Mouse (Mus musculus) lung, postnatal 14 days (tissue): ENCODE results near the gene Tmem19.
"Not testable (repeated sequence)": the region's sequence is repeated elsewhere in the genome, so short reads cannot be mapped to it uniquely, and the experiment has no call there.

Source experiments
- DNase-seq: peaks from one replicate; pipeline ENCODE4 v3.0.0; 2021

Gene Tmem19

GRCm38 (mm10) chr10:115348131-115348530, 14.2 kb downstream of the Tmem19 start:
- no peak for DNase-seq

DNA sequence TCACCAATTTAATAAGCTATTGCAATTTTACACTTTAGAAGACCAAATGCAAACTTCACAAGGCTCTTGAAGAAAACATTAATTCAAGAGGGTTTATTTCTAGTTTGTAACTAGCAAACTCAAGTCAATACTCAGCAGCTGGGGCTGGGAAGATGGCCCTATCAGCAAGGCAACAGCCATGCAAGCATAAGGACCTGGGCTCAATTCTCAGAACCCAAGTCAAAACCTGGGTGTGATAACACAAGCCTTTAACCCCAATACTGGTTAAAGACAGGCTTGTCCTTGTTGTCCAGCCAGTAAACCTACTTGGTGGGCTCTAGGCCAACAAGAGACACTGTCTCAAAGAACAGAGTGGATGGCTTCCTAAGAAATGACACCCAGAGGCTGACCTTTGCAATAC, 15.9 kb downstream of the Tmem19 start:
- DNase-seq: no peak

DNA sequence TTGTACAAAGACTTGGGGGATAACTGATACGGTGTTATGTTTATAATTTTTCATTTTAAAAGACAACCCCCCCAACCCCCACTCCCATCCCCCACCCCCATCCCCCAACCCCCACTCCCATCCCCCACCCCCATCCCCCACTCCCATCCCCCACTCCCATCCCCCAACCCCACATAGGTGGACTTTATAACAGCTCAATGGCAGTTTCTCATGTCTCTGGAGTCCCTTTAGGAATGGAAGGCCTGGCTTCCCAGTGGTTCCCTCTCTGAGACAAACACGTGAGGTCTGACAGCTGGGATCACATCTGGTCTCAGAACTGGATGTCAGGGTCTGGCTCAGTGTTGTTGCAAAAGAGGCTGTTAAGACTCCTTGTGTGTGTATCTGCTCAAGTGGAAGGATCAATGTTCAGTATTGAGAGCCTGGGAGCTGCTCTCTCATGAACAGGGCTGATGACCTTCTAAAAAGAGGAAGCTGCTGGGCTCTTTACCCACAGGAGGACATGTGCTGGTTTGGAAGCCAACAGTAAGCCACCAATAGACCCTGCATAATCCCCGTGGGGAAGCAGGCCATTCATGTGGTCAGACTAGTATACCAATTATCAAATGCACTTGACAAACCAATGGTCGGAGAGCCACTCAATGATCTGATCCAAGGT, 19.4 kb downstream of the Tmem19 start:
- no peak for DNase-seq

DNA sequence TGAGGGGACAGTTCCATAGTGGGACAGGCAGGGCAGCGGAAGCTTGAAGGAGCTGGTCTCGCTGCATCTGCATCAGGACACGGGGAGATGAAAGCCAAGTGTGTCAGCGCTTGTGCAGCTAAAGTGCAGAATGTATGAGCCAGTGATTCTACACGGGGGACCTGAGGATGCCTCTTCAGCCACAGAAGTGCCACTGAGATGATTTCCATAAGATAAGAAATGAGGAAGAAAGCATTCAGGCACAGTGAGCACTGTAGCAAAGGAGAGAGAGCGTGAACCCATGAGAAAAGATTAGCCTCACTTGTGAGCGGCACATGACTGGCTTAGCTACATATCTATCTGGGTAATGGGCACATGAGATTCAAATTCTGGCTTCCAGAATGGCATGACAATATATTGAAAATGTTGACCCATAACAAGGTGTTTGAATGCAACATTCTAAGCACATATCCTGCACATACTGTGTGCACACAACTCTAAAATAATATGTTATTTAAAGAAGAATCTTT, 22.4 kb downstream of the Tmem19 start:
- DNase-seq: no peak

DNA sequence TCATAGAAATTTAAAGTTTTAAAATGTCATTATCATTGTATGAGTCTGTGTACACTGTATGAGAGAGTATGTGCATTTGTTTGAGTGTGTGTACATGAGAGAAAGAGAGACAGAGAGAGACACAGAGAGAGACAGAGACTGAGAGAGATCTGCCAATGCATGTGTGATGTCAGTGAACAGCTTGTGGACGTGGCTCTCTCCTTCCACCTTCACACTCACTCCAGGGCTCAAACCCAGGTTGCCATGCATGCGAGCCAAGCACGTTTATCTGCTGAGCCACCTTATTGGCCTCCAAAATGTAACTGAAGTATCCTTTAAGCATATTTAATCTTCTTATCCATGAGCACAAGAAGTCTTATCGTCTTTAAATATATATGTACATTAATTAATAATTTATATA, 25.4 kb downstream of the Tmem19 start:
- no peak for DNase-seq

GRCm38 (mm10) chr10:115333528-115333927, 28.8 kb downstream of the Tmem19 start:
- DNase-seq: no peak

GRCm38 (mm10) chr10:115332997-115333396, 29.3 kb downstream of the Tmem19 start:
- DNase-seq: no peak

- DNase-seq: no peak
These were observed 29.8 kb downstream of the Tmem19 start for GRCm38 (mm10) chr10:115332420-115332952.

DNA sequence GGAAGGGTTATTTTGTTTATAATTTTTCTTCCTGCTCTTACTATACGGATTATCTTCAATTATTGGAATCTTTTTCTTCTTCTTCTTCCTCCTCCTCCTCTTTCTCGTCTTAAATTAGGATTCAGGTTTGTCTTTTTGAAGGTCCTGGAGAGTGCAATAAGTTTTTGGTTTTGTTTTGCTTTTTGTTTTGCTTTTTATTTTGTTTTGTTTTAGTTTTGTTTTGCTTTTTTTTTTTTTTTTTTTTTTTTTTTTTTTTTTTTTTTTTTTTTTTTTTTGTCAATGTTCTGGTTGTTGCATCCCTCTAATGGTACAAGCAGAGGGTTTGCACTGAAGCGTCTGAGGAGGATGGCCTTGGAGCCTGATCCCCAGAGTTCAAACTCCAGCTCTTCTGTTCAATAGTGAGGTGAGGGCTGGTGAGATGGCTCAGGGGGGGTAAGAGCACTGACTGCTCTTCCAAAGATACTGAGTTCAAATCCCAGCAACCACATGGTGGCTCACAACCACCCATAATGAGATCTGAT, 33.2 kb downstream of the Tmem19 start:
- no peak for DNase-seq

DNA sequence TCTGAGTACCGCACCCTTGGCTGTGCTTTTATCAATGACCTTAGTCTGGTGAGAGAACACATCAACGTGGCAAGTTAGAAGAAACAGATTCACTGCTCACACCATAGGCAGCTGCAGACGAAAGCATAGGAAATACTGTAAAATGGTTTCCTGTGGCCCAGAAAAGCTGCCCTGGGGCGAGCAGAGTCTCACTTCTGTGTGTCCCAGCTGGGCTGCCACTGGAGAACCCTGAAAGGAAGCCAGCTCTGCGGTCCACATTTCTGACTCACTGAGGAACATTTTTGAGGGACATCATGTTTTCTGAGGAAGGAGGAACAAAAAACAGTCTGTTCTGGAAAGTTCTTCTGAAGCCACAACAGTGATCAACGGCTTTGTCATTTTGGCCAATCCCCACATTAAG, 33.8 kb downstream of the Tmem19 start:
- DNase-seq: peak; percentile 53

DNA sequence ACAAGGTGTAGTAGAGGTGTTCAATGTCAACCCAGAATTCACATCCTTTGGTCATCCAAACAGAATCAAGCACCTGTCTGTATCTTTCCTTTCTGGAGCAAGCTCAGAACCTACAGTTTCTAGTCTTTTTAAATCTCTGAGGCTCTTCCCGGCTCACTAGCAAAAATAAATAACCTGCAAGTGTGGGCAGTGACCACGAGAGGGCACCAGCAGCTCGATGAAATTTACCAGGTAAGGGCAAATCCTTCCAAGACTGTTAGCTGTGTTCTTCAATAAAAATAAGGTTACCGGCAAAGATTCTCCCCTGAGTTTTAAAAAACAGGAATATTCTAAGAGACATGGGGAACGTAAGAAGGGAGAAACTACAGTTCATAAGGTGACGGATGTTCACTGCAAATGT, 39.0 kb downstream of the Tmem19 start:
- peak; percentile 80 for DNase-seq

GRCm38 (mm10) chr10:115321317-115322035, 40.8 kb downstream of the Tmem19 start:
- no peak for DNase-seq

- DNase-seq: not testable (repeated sequence)
These were observed 43.9 kb downstream of the Tmem19 start for GRCm38 (mm10) chr10:115318388-115318787.

GRCm38 (mm10) chr10:115316313-115316712, 46.0 kb downstream of the Tmem19 start:
- no peak for DNase-seq

- DNase-seq: peak; percentile 99
These were observed 46.7 kb downstream of the Tmem19 start, which contains the start of gene Rab21 for GRCm38 (mm10) chr10:115315473-115316171. Gene Rab21, minus strand, starts transcription at chr10:115315594.

DNA sequence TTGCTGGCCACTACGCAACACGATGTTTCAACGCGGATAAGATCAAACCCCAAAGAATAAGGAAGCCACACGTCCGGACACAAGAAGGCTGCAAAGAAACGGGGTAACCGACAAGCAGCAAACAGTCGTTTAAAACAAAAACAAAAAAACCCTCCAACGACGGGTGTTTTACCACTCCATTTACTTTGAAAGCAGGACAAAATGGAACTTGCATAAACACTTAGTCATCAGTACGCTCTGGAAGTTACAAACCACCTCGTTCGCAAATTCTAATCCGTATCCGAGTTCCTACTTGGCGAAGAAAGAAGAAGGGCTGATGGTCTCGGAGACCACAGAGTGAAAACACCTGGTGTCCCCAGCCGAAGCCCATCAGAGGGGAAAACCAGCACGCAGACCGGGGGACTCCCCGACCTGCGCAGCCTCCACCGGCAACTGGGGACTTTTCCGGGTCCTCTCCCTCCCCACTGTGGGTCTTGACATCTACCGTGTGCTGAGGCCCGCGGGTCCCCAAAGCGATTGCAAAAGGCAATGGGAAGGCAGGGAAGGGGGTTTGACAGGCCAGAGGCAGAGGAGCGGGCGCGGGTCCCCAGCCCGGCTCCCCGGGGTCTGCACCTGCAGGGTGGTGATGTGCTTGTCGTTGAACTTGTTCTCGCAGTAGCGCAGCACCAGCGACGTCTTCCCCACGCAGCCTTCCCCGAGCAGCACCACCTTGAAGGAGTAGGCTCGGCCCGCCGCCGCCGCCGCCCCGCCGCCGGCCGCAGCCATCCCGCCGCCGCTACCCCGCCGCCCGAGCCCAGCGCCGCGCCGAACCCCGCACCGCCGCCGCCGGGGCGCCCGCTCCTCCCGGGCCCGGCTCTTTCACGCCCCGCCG, 47.5 kb downstream of the Tmem19 start:
- peak; percentile 34 for DNase-seq

GRCm38 (mm10) chr10:115314287-115314581, 48.1 kb downstream of the Tmem19 start:
- no peak for DNase-seq

- DNase-seq: no peak
These were observed 48.5 kb downstream of the Tmem19 start for GRCm38 (mm10) chr10:115313641-115314286.

- DNase-seq: no peak
These were observed 49.6 kb downstream of the Tmem19 start for GRCm38 (mm10) chr10:115312732-115313131.

DNA sequence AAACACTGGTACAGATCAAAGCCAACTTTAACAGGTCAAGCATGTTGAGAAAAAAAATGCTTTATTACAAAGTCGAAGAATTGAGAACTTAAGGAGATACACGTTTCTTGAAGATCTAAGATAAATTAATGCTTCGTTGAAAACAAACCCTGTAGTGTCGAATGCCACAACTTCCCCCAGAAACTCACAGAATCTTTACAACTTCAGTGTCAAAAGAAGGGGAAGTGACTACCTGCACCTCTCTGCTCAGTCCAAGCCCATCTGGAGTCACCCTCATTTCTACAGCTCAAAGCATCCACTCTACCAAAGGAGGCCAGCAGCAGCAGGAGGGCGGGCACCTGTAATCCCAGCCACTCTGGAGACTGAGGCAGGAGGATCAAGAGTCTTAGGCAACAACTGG, 50.1 kb downstream of the Tmem19 start:
- no peak for DNase-seq

DNA sequence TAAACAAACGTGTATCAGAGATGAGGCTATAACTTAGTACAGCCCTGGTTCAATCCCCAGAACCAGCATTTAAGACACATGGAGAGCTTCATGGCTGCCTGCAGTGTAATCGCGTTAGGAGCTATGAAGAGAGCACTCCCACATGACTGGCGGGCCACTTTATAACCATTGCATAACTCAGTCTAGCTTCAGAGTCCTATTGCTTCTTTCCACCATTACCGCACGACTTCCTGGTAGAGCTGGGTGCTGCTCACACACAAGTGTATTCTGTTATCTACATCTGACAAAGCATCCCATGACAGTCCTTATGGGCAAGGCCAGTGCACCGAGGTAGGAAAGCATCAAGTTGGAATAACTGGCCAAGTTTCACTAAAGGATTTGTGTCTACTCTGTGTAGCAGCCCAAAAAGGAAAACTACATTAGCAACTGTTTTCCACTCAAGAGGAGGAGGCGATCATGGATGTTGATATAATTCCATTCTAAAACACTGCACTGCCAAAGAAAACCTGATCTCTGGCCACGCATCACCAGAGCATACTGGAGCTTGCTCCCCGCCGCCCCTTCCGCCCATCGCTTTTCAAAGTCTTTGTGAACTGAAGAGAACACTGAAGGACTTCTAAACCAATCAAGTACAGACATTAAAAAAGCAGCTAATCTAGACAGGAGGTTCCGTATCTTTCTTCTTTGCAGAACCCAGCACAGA, 50.9 kb downstream of the Tmem19 start:
- no peak for DNase-seq
